Mouse (Mus musculus) liver, postnatal 0 days (tissue): ENCODE results near the gene Mrps34.

Experiments used
- CTCF ChIP-seq: sonication (generic); IDR thresholded peaks from 2 replicates; pipeline ENCODE4 v1.5.1; 2016; ENCODE audit warnings: antibody characterized with exemption, low read depth
- EP300 ChIP-seq: IDR thresholded peaks from 2 replicates; pipeline ENCODE4 v1.6.1; 2016; ENCODE audit warnings: antibody characterized with exemption, low read depth, mild to moderate bottlenecking

DNA sequence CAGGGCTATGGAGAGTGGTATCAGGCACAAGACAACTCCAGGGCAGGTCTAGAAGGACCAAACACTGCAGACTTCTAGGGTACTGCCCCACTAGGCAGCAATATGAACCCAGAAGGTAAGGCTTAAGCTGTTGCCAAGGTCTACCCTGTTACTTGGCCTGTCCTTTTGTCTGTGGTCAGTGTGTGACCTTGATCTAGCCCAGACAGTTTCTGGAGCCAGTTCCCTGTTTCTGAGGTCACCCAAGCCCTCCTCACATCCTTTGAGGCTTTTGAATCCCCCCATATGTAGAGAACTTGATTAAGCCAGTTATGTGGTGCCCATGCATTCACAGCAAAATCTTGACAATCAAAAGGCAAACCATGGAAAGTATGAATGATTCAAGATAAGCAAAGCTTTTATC, 40.8 kb downstream of the Mrps34 start:
- TF ChIP-seq CTCF (no peak), EP300 (no peak)
